Mouse (Mus musculus): ENCODE data around the gene Bloc1s5.

Gene Bloc1s5

DNA sequence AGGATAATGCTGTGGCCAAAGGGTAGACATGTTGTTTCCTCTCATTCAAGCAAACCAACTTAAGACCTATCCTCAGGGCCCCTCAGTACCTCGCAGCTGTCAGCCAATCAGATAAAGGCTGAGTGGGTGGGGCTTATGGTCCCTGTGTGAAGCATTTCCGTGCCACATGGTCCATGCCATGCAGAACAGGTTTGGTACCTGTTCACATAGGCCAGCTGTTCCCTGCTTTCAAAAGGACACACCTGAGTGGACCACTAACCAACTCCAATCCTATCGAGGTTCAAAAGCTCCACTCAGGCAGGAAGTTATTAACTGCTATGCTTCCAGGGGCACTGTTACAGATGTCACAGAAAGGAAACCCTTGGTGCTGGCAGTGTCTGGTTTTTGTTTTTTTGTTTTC is 80.7 kb downstream of the Bloc1s5 start:
- DNase-seq: no peak

DNA sequence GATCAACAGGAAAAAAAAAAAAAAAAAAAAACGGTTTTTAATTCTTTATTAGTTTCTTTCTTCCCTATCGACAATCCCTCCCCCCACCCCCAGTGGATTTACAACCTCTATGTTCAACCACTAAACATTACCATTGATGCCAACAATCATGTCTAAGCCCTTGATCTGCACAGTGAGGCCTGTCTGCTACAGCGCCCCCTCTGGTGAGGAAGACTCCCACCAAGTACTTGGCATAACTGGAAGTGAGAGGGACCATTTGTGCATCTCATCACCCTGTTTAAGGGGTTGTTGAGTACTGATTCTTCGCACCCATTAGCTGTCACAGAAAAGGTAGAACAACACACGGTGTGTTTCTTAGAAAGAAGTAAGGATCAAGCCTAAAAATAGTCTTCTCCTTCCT is 86.2 kb downstream of the Bloc1s5 start:
- DNase-seq: no peak

GRCm38 (mm10) chr13:38547717-38548116 is 87.2 kb downstream of the Bloc1s5 start:
- no peak for DNase-seq

GRCm38 (mm10) chr13:38546754-38547153 is 88.2 kb downstream of the Bloc1s5 start:
- no peak for DNase-seq

GRCm38 (mm10) chr13:38545460-38545859 is 89.4 kb downstream of the Bloc1s5 start:
- DNase-seq: no peak

GRCm38 (mm10) chr13:38544769-38545445 is 90.0 kb downstream of the Bloc1s5 start:
- no peak for DNase-seq

- DNase-seq: no peak
Observed at GRCm38 (mm10) chr13:38543455-38544125, 91.3 kb downstream of the Bloc1s5 start.
